Mouse (Mus musculus): Measurements from ENCODE around the gene Chn2. TPM values are rescaled to one million over a fixed set of nuclear protein-coding genes. Genes with fewer than 3 reads are reported as not detected.

Gene Chn2
- polyA plus RNA-seq, 1 experiment from 2014 or later, result 26.0 TPM

GRCm38 (mm10) chr6:54263890-54264289, 224.5 kb downstream of the Chn2 start:
- ATAC-seq (ENCODE audit: low FRiP score) (no peak), DNase-seq (ENCODE audit: low spot score, missing footprints) (no peak)
- Histone ChIP-seq H3K27ac (ENCODE audit: low read depth, low read length) (no peak overlapping the region), H3K36me3 (ENCODE audit: control insufficient read depth, insufficient read depth, low read length) (no peaks in the 10 kb centered on the region), H3K4me3 (ENCODE audit: low read depth, low read length) (no peak overlapping the region), H3K27me3 (ENCODE audit: control insufficient read depth, insufficient read depth, low read length) (no peaks in the 10 kb centered on the region), H3K4me1 (ENCODE audit: control insufficient read depth, insufficient read depth, low read length) (no peaks in the 10 kb centered on the region), H3K9ac (ENCODE audit: low read length) (no peak overlapping the region), H3K9me3 (ENCODE audit: control insufficient read depth, low read length) (no peaks in the 10 kb centered on the region), H3K4me2 (no peak overlapping the region)
- WGBS, result 96% methylated on average over 2 of the region's 2 CpGs

GRCm38 (mm10) chr6:54264537-54264936, 225.2 kb downstream of the Chn2 start:
- 87% methylated on average over 7 of the region's 7 CpGs for WGBS
- Histone ChIP-seq H3K36me3 (ENCODE audit: control insufficient read depth, insufficient read depth, low read length) (no peaks in the 10 kb centered on the region), H3K9me3 (ENCODE audit: control insufficient read depth, low read length) (no peaks in the 10 kb centered on the region), H3K9ac (ENCODE audit: low read length) (no peak overlapping the region), H3K4me1 (ENCODE audit: control insufficient read depth, insufficient read depth, low read length) (no peaks in the 10 kb centered on the region), H3K4me2 (no peak overlapping the region), H3K4me3 (ENCODE audit: low read depth, low read length) (no peak overlapping the region), H3K27ac (ENCODE audit: low read depth, low read length) (no peak overlapping the region), H3K27me3 (ENCODE audit: control insufficient read depth, insufficient read depth, low read length) (no peaks in the 10 kb centered on the region)
- ATAC-seq (ENCODE audit: low FRiP score), result no peak
- DNase-seq (ENCODE audit: low spot score, missing footprints), result no peak

- Histone ChIP-seq H3K27ac (ENCODE audit: low read depth, low read length) (no peak overlapping the region), H3K27me3 (ENCODE audit: control insufficient read depth, insufficient read depth, low read length) (no peaks in the 10 kb centered on the region), H3K4me2 (no peak overlapping the region), H3K9ac (ENCODE audit: low read length) (no peak overlapping the region), H3K4me3 (ENCODE audit: low read depth, low read length) (no peak overlapping the region), H3K4me1 (ENCODE audit: control insufficient read depth, insufficient read depth, low read length) (no peaks in the 10 kb centered on the region), H3K9me3 (ENCODE audit: control insufficient read depth, low read length) (no peaks in the 10 kb centered on the region), H3K36me3 (ENCODE audit: control insufficient read depth, insufficient read depth, low read length) (no peaks in the 10 kb centered on the region)
- DNase-seq (ENCODE audit: low spot score, missing footprints) (no peak), ATAC-seq (ENCODE audit: low FRiP score) (no peak)
- 86% methylated on average over 6 of the region's 6 CpGs for WGBS
These were observed 226.0 kb downstream of the Chn2 start for GRCm38 (mm10) chr6:54265384-54265783.

GRCm38 (mm10) chr6:54272556-54273378, 233.4 kb downstream of the Chn2 start:
- H3K9ac ChIP-seq (ENCODE audit: low read length), result peak overlapping the region; percentile 36
- H3K4me1 ChIP-seq (ENCODE audit: control insufficient read depth, insufficient read depth, low read length), result peaks cover 30% of the 10 kb centered on the region

GRCm38 (mm10) chr6:54273379-54273730, 234.0 kb downstream of the Chn2 start:
- no peaks in the 10 kb centered on the region for H3K36me3 ChIP-seq (ENCODE audit: control insufficient read depth, insufficient read depth, low read length)
- peaks cover 36% of the 10 kb centered on the region for H3K4me1 ChIP-seq (ENCODE audit: control insufficient read depth, insufficient read depth, low read length)
- H3K27ac ChIP-seq (ENCODE audit: low read depth, low read length), result peak overlapping the region; percentile 48; the same call in 1 of the 2 replicates
- H3K4me3 ChIP-seq (ENCODE audit: low read depth, low read length), result no peak overlapping the region
- ATAC-seq (ENCODE audit: low FRiP score) (no peak), DNase-seq (ENCODE audit: low spot score, missing footprints) (no peak)
- H3K4me2 ChIP-seq, result peak overlapping the region; percentile 31; the same call in 1 of the 2 replicates
- WGBS, result 33% methylated on average over 6 of the region's 6 CpGs
- no peaks in the 10 kb centered on the region; the same call in 1 of the 2 replicates for H3K9me3 ChIP-seq (ENCODE audit: control insufficient read depth, low read length)
- H3K27me3 ChIP-seq (ENCODE audit: control insufficient read depth, insufficient read depth, low read length), result no peaks in the 10 kb centered on the region
- peak overlapping the region; percentile 36 for H3K9ac ChIP-seq (ENCODE audit: low read length)

More at GRCm38 (mm10) chr6:54272556-54273378, 233.4 kb downstream of the Chn2 start:
- DNase-seq (ENCODE audit: low spot score, missing footprints) (peak; percentile 92), ATAC-seq (ENCODE audit: low FRiP score) (peak; percentile 82)
- H3K4me3 ChIP-seq (ENCODE audit: low read depth, low read length), result no peak overlapping the region
- peak overlapping the region; percentile 48; the same call in 1 of the 2 replicates for H3K27ac ChIP-seq (ENCODE audit: low read depth, low read length)
- H3K36me3 ChIP-seq (ENCODE audit: control insufficient read depth, insufficient read depth, low read length), result no peaks in the 10 kb centered on the region
- 59% methylated on average over 14 of the region's 14 CpGs for WGBS
- no peaks in the 10 kb centered on the region for H3K27me3 ChIP-seq (ENCODE audit: control insufficient read depth, insufficient read depth, low read length)
- no peaks in the 10 kb centered on the region; the same call in 1 of the 2 replicates for H3K9me3 ChIP-seq (ENCODE audit: control insufficient read depth, low read length)
- peak overlapping the region; percentile 31; the same call in 1 of the 2 replicates for H3K4me2 ChIP-seq

GRCm38 (mm10) chr6:54277234-54277633, 237.9 kb downstream of the Chn2 start:
- DNase-seq (ENCODE audit: low spot score, missing footprints) (peak; percentile 57), ATAC-seq (ENCODE audit: low FRiP score) (no peak)
- Histone ChIP-seq H3K27me3 (ENCODE audit: control insufficient read depth, insufficient read depth, low read length) (no peaks in the 10 kb centered on the region), H3K9ac (ENCODE audit: low read length) (no peak overlapping the region), H3K36me3 (ENCODE audit: control insufficient read depth, insufficient read depth, low read length) (no peaks in the 10 kb centered on the region), H3K4me2 (no peak overlapping the region), H3K9me3 (ENCODE audit: control insufficient read depth, low read length) (no peaks in the 10 kb centered on the region; the same call in 1 of the 2 replicates), H3K4me3 (ENCODE audit: low read depth, low read length) (no peak overlapping the region), H3K4me1 (ENCODE audit: control insufficient read depth, insufficient read depth, low read length) (peaks cover 30% of the 10 kb centered on the region), H3K27ac (ENCODE audit: low read depth, low read length) (no peak overlapping the region)
- 83% methylated on average over 4 of the region's 4 CpGs for WGBS

GRCm38 (mm10) chr6:54277828-54278227, 238.5 kb downstream of the Chn2 start:
- ATAC-seq (ENCODE audit: low FRiP score) (peak; percentile 42; the same call in 1 of the 2 replicates), DNase-seq (ENCODE audit: low spot score, missing footprints) (peak; percentile 84)
- H3K9ac ChIP-seq (ENCODE audit: low read length), result no peak overlapping the region
- H3K4me2 ChIP-seq, result no peak overlapping the region
- H3K27ac ChIP-seq (ENCODE audit: low read depth, low read length), result no peak overlapping the region
- peaks cover 25% of the 10 kb centered on the region for H3K4me1 ChIP-seq (ENCODE audit: control insufficient read depth, insufficient read depth, low read length)
- H3K4me3 ChIP-seq (ENCODE audit: low read depth, low read length), result no peak overlapping the region
- no peaks in the 10 kb centered on the region; the same call in 1 of the 2 replicates for H3K9me3 ChIP-seq (ENCODE audit: control insufficient read depth, low read length)
- H3K36me3 ChIP-seq (ENCODE audit: control insufficient read depth, insufficient read depth, low read length), result no peaks in the 10 kb centered on the region
- 15% methylated on average over 5 of the region's 5 CpGs for WGBS
- no peaks in the 10 kb centered on the region for H3K27me3 ChIP-seq (ENCODE audit: control insufficient read depth, insufficient read depth, low read length)

GRCm38 (mm10) chr6:54278613-54279012, 239.3 kb downstream of the Chn2 start:
- Histone ChIP-seq H3K4me2 (no peak overlapping the region), H3K9me3 (ENCODE audit: control insufficient read depth, low read length) (no peaks in the 10 kb centered on the region; the same call in 1 of the 2 replicates), H3K27me3 (ENCODE audit: control insufficient read depth, insufficient read depth, low read length) (no peaks in the 10 kb centered on the region), H3K9ac (ENCODE audit: low read length) (no peak overlapping the region), H3K4me1 (ENCODE audit: control insufficient read depth, insufficient read depth, low read length) (peaks cover 17% of the 10 kb centered on the region), H3K27ac (ENCODE audit: low read depth, low read length) (no peak overlapping the region), H3K4me3 (ENCODE audit: low read depth, low read length) (no peak overlapping the region), H3K36me3 (ENCODE audit: control insufficient read depth, insufficient read depth, low read length) (no peaks in the 10 kb centered on the region)
- no peak for DNase-seq (ENCODE audit: low spot score, missing footprints)
- WGBS, result 89% methylated on average over 2 of the region's 2 CpGs
- ATAC-seq (ENCODE audit: low FRiP score), result no peak

- Histone ChIP-seq H3K4me3 (ENCODE audit: low read depth, low read length) (no peak overlapping the region), H3K4me2 (no peak overlapping the region), H3K27ac (ENCODE audit: low read depth, low read length) (no peak overlapping the region), H3K4me1 (ENCODE audit: control insufficient read depth, insufficient read depth, low read length) (peaks cover 12% of the 10 kb centered on the region), H3K9ac (ENCODE audit: low read length) (no peak overlapping the region), H3K9me3 (ENCODE audit: control insufficient read depth, low read length) (no peaks in the 10 kb centered on the region; the same call in 1 of the 2 replicates), H3K36me3 (ENCODE audit: control insufficient read depth, insufficient read depth, low read length) (no peaks in the 10 kb centered on the region), H3K27me3 (ENCODE audit: control insufficient read depth, insufficient read depth, low read length) (no peaks in the 10 kb centered on the region)
- 75% methylated on average over 11 of the region's 11 CpGs for WGBS
- ATAC-seq (ENCODE audit: low FRiP score) (no peak), DNase-seq (ENCODE audit: low spot score, missing footprints) (peak; percentile 79)
These were observed 240.0 kb downstream of the Chn2 start for GRCm38 (mm10) chr6:54279391-54279790.

Measured in midbrain, embryonic 11.5 days (tissue).